ENCODE assay signal across 18 mouse cellular contexts in genomic region chr13:44301215-44301614, GRCm38 (mm10).
"Had no signal": no experiment of that assay in that cellular context is flagged by ENCODE, and none has a peak within 500 bp of the region (broad histone marks: within the 10 kb centered on the region; RNA-seq: fewer than 3 reads in every experiment).

No protein-coding gene starts in this region.

- H3K4me3 ChIP-seq: heart, embryonic 13.5 days; heart, embryonic 15.5 days; hindbrain, embryonic 10.5 days; hindbrain, embryonic 12.5 days; intestine, embryonic 15.5 days; kidney, embryonic 15.5 days; limb, embryonic 13.5 days; limb, embryonic 15.5 days; liver, embryonic 12.5 days had no signal

- H3K27ac ChIP-seq: heart, embryonic 13.5 days; hindbrain, embryonic 10.5 days; hindbrain, embryonic 12.5 days; hindbrain, embryonic 14.5 days; intestine, embryonic 15.5 days; kidney, embryonic 15.5 days; kidney, postnatal 0 days; limb, embryonic 13.5 days; limb, embryonic 15.5 days; liver, embryonic 12.5 days; liver, embryonic 14.5 days had no signal

- H3K36me3 ChIP-seq: heart, embryonic 13.5 days; heart, embryonic 15.5 days; hindbrain, embryonic 10.5 days; hindbrain, embryonic 12.5 days; intestine, embryonic 15.5 days; kidney, embryonic 15.5 days; limb, embryonic 13.5 days; limb, embryonic 15.5 days; liver, embryonic 12.5 days had no signal

- H3K4me1 ChIP-seq: hindbrain, embryonic 12.5 days; intestine, embryonic 15.5 days; kidney, embryonic 15.5 days; limb, embryonic 13.5 days had no signal

- H3K9me3 ChIP-seq: heart, embryonic 13.5 days; heart, embryonic 15.5 days; hindbrain, embryonic 10.5 days; hindbrain, embryonic 12.5 days; intestine, embryonic 15.5 days; kidney, embryonic 15.5 days; limb, embryonic 13.5 days; limb, embryonic 15.5 days; liver, embryonic 12.5 days had no signal

- ATAC-seq: hindbrain, embryonic 16.5 days; inflammation-experienced regulatory T-cells, adult 6 months; intestine, embryonic 15.5 days; intestine, postnatal 0 days; liver, embryonic 12.5 days had no signal

- H3K4me2 ChIP-seq: heart, embryonic 11.5 days; hindbrain, embryonic 12.5 days; hindbrain, embryonic 14.5 days; intestine, embryonic 15.5 days; kidney, embryonic 15.5 days; limb, embryonic 13.5 days; limb, embryonic 15.5 days; liver, embryonic 12.5 days had no signal

- H3K27me3 ChIP-seq: heart, embryonic 13.5 days; heart, embryonic 15.5 days; hindbrain, embryonic 12.5 days; intestine, embryonic 15.5 days; kidney, embryonic 15.5 days; limb, embryonic 13.5 days; limb, embryonic 15.5 days; liver, embryonic 12.5 days had no signal

- DNase-seq: layer of hippocampus, adult 9-11 months; layer of hippocampus, postnatal 36 days had no signal

- H3K9ac ChIP-seq: heart, embryonic 13.5 days; heart, embryonic 15.5 days; hindbrain, embryonic 12.5 days; hindbrain, embryonic 14.5 days; intestine, embryonic 15.5 days; kidney, embryonic 15.5 days; limb, embryonic 13.5 days; limb, embryonic 15.5 days; liver, embryonic 12.5 days; liver, embryonic 14.5 days had no signal
